Mouse (Mus musculus): ENCODE data around the gene Myom3.
A peak's percentile ranks its signal among the peaks of the same experiment; 100 is the strongest.
"Not testable (repeated sequence)": the region's sequence is repeated elsewhere in the genome, so short reads cannot be mapped to it uniquely, and the experiment has no call there.

Gene Myom3

GRCm38 (mm10) chr4:135759356-135759976 lies at the start of gene Myom3:
Gene Myom3, plus strand, starts transcription at chr4:135759715.
- no peak for DNase-seq

GRCm38 (mm10) chr4:135710392-135710791 lies 49.1 kb upstream of the Myom3 start:
- DNase-seq = no peak

GRCm38 (mm10) chr4:135714776-135715175 lies 44.7 kb upstream of the Myom3 start:
- DNase-seq = peak in 1 of 2 experiments; percentile 15

- not testable (repeated sequence) for DNase-seq
Measured at GRCm38 (mm10) chr4:135716438-135716837, 43.1 kb upstream of the Myom3 start.

- DNase-seq = no peak
Measured at GRCm38 (mm10) chr4:135722540-135723290, 36.8 kb upstream of the Myom3 start.

- no peak for DNase-seq
Measured at GRCm38 (mm10) chr4:135726416-135726815, 33.1 kb upstream of the Myom3 start.

GRCm38 (mm10) chr4:135727817-135728216 lies 31.7 kb upstream of the Myom3 start, which contains the start of gene Il22ra1:
Gene Il22ra1, plus strand, starts transcription at chr4:135728172.
- peak; percentile 15 to 39 for DNase-seq

GRCm38 (mm10) chr4:135730204-135730603 lies 29.3 kb upstream of the Myom3 start:
- no peak for DNase-seq

GRCm38 (mm10) chr4:135730951-135731350 lies 28.6 kb upstream of the Myom3 start:
- DNase-seq = no peak

GRCm38 (mm10) chr4:135733901-135734300 lies 25.6 kb upstream of the Myom3 start:
- DNase-seq = no peak

- no peak for DNase-seq
Measured at GRCm38 (mm10) chr4:135736903-135737302, 22.6 kb upstream of the Myom3 start.

GRCm38 (mm10) chr4:135738237-135738636 lies 21.3 kb upstream of the Myom3 start:
- no peak for DNase-seq

- DNase-seq = no peak
Measured at GRCm38 (mm10) chr4:135739148-135739547, 20.4 kb upstream of the Myom3 start.

- no peak for DNase-seq
Measured at GRCm38 (mm10) chr4:135739672-135740071, 19.8 kb upstream of the Myom3 start.

- DNase-seq = no peak
Measured at GRCm38 (mm10) chr4:135743520-135743919, 16.0 kb upstream of the Myom3 start.

- DNase-seq = no peak
Measured at GRCm38 (mm10) chr4:135744726-135745448, 14.6 kb upstream of the Myom3 start.

GRCm38 (mm10) chr4:135745613-135746012 lies 13.9 kb upstream of the Myom3 start:
- no peak for DNase-seq

- no peak for DNase-seq
Measured at GRCm38 (mm10) chr4:135750896-135751295, 8.6 kb upstream of the Myom3 start.

GRCm38 (mm10) chr4:135752106-135752778 lies 7.3 kb upstream of the Myom3 start:
- no peak for DNase-seq

GRCm38 (mm10) chr4:135752779-135753164 lies 6.7 kb upstream of the Myom3 start:
- DNase-seq = no peak

- no peak for DNase-seq
Measured at GRCm38 (mm10) chr4:135758331-135758730, 1.2 kb upstream of the Myom3 start.

- DNase-seq = no peak
Measured at GRCm38 (mm10) chr4:135758825-135759224, 690 bp upstream of the Myom3 start.

- no peak for DNase-seq
Measured at GRCm38 (mm10) chr4:135761048-135761447, 1.5 kb downstream of the Myom3 start.

Data from lung, adult 18-20 months (tissue).